Mouse (Mus musculus): Measurements from ENCODE around the gene Tas2r143. TPM values are rescaled to one million over a fixed set of nuclear protein-coding genes. Genes with fewer than 3 reads are reported as not detected.

The Tas2r143 gene
- polyA plus RNA-seq, 1 experiment: not detected

DNA sequence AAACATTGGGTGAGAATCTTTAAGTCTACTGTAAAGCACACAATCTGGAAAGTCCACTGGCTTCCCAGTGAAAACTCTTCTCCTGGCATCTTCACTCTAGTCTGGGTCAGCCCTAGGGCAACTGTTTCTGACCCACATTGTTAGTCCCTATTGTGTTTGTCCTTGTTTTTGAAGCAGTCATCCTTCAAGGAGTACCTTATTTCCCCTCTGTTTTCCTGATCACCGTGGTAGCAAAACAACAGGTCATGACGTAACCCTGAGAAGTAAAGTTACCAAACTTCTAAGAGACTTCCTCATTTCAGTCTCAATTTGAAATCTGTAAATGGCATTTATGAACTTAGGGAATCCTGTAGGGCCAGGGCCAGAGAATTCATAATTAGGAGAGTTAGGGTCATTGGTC is 21.4 kb downstream of the Tas2r143 start:
- H3K9me3 ChIP-seq (replicated peaks; ENCODE audit: control insufficient read depth, insufficient read depth, low read length, poor library complexity, severe bottlenecking): no peaks in the 10 kb centered on the region
- no peak overlapping the region for H3K4me3 ChIP-seq (ENCODE audit: low read depth, low read length)
- no peak overlapping the region for H3K9ac ChIP-seq (ENCODE audit: low read depth, poor library complexity, severe bottlenecking)
- H3K4me1 ChIP-seq (ENCODE audit: control insufficient read depth, insufficient read depth, low read length): no peaks in the 10 kb centered on the region
- no peak overlapping the region for H3K27ac ChIP-seq (ENCODE audit: insufficient read depth, low read length)
- no peaks in the 10 kb centered on the region for H3K36me3 ChIP-seq (ENCODE audit: control insufficient read depth, insufficient read depth, low read length, poor library complexity, severe bottlenecking)
- TF ChIP-seq CTCF (IDR thresholded peaks at IDR 0.05; ENCODE audit: low read depth, low read length): no peak
- TF ChIP-seq POLR2A (IDR thresholded peaks at IDR 0.05; ENCODE audit: insufficient read depth, low read length): no peak
- no peaks in the 10 kb centered on the region for H3K27me3 ChIP-seq (ENCODE audit: control insufficient read depth, insufficient read depth, low read length, poor library complexity, severe bottlenecking)

DNA sequence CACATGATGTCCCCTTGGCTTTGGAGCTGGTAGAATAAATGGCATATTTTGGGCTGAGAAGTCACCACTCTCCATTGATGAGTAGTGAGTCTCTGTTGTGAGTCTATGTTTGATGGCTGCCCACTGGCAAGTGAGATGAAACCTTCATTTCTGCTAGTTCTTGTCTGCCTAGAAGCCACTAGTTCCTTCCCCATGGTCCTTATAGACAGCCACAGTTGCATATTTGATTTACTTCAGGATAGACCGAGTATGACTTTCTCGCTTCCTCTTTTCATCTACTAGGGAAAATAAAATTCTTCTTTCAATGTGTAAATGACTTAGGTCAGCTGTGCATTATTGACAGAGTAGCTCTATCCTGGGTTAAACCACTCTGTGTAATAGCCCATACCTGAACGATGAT is 24.4 kb downstream of the Tas2r143 start:
- Histone ChIP-seq H3K36me3 (ENCODE audit: control insufficient read depth, insufficient read depth, low read length, poor library complexity, severe bottlenecking) (no peaks in the 10 kb centered on the region), H3K27ac (ENCODE audit: insufficient read depth, low read length) (no peak overlapping the region), H3K27me3 (ENCODE audit: control insufficient read depth, insufficient read depth, low read length, poor library complexity, severe bottlenecking) (no peaks in the 10 kb centered on the region), H3K4me3 (ENCODE audit: low read depth, low read length) (no peak overlapping the region), H3K4me1 (ENCODE audit: control insufficient read depth, insufficient read depth, low read length) (no peaks in the 10 kb centered on the region), H3K9me3 (replicated peaks; ENCODE audit: control insufficient read depth, insufficient read depth, low read length, poor library complexity, severe bottlenecking) (no peaks in the 10 kb centered on the region), H3K9ac (ENCODE audit: low read depth, poor library complexity, severe bottlenecking) (no peak overlapping the region)
- no peak for TF ChIP-seq POLR2A (IDR thresholded peaks at IDR 0.05; ENCODE audit: insufficient read depth, low read length)
- no peak for TF ChIP-seq CTCF (IDR thresholded peaks at IDR 0.05; ENCODE audit: low read depth, low read length)
- TF ChIP-seq EP300 (IDR thresholded peaks at IDR 0.05; ENCODE audit: insufficient read depth, low read depth, low read length): no peak

DNA sequence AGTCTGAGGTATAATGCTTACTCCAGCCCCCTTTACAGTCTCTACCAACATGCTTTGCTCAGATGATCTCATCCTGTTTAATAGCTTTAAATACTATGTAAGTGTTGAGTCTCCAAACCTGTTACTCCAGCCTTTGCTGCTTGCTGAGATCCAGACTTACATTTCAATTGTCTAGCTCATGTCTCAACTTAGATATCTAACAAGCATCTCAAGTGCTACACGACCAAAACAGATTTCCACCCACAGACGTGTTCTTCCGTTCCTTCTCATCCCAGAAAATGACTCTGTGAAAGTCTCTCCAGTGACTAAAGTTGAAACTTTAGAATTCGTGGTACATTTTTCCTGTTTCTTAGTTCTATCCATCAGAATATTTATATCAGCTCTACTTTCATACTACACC is 26.3 kb downstream of the Tas2r143 start:
- no peak for TF ChIP-seq EP300 (IDR thresholded peaks at IDR 0.05; ENCODE audit: insufficient read depth, low read depth, low read length)
- no peak for TF ChIP-seq CTCF (IDR thresholded peaks at IDR 0.05; ENCODE audit: low read depth, low read length)
- TF ChIP-seq POLR2A (IDR thresholded peaks at IDR 0.05; ENCODE audit: insufficient read depth, low read length): no peak
- Histone ChIP-seq H3K36me3 (ENCODE audit: control insufficient read depth, insufficient read depth, low read length, poor library complexity, severe bottlenecking) (no peaks in the 10 kb centered on the region), H3K27me3 (ENCODE audit: control insufficient read depth, insufficient read depth, low read length, poor library complexity, severe bottlenecking) (no peaks in the 10 kb centered on the region), H3K4me3 (ENCODE audit: low read depth, low read length) (no peak overlapping the region), H3K27ac (ENCODE audit: insufficient read depth, low read length) (no peak overlapping the region), H3K9ac (ENCODE audit: low read depth, poor library complexity, severe bottlenecking) (no peak overlapping the region), H3K9me3 (replicated peaks; ENCODE audit: control insufficient read depth, insufficient read depth, low read length, poor library complexity, severe bottlenecking) (no peaks in the 10 kb centered on the region), H3K4me1 (ENCODE audit: control insufficient read depth, insufficient read depth, low read length) (no peaks in the 10 kb centered on the region)

DNA sequence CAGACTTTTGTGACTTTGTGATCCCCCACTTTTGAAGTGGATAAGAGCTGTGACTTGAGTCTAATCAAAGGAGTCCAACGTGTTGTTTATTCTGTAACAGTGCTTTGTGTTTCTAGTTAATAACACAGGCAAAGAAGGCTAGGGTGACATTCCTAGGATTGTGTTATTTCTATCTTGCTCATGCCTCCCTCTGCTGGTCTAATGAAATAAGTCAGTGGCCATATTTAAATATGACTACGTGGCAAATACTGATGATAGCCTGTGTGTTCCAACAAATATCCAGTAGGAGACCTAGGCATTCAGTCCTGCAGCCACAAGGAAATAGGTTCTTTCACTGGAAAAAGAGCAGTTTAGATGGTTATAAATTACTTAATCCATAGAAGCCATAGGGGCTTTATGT is 33.5 kb downstream of the Tas2r143 start:
- TF ChIP-seq CTCF (IDR thresholded peaks at IDR 0.05; ENCODE audit: low read depth, low read length) (no peak), POLR2A (IDR thresholded peaks at IDR 0.05; ENCODE audit: insufficient read depth, low read length) (no peak), EP300 (IDR thresholded peaks at IDR 0.05; ENCODE audit: insufficient read depth, low read depth, low read length) (no peak)
- H3K4me3 ChIP-seq (ENCODE audit: low read depth, low read length): no peak overlapping the region
- no peaks in the 10 kb centered on the region for H3K27me3 ChIP-seq (ENCODE audit: control insufficient read depth, insufficient read depth, low read length, poor library complexity, severe bottlenecking)
- no peaks in the 10 kb centered on the region for H3K36me3 ChIP-seq (ENCODE audit: control insufficient read depth, insufficient read depth, low read length, poor library complexity, severe bottlenecking)
- no peaks in the 10 kb centered on the region for H3K9me3 ChIP-seq (replicated peaks; ENCODE audit: control insufficient read depth, insufficient read depth, low read length, poor library complexity, severe bottlenecking)
- H3K4me1 ChIP-seq (ENCODE audit: control insufficient read depth, insufficient read depth, low read length): no peaks in the 10 kb centered on the region
- no peak overlapping the region for H3K9ac ChIP-seq (ENCODE audit: low read depth, poor library complexity, severe bottlenecking)
- H3K27ac ChIP-seq (ENCODE audit: insufficient read depth, low read length): no peak overlapping the region

DNA sequence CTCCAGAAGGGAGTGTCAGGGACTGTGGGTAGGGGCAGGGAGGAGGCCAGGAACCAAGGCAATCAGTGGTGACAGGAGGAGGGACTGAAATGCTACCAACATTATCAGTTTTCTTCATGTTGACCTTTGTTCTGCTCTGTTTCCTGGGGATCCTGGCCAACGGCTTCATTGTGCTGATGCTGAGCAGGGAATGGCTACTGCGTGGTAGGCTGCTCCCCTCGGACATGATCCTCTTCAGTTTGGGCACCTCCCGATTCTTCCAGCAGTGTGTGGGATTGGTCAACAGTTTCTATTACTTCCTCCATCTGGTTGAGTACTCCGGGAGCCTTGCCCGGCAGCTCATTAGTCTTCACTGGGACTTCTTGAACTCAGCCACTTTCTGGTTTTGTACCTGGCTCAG is 34.4 kb downstream of the Tas2r143 start, which contains the start of gene Tas2r126:
Tas2r126 (plus strand) TSS at position 90 of the 400 bp plus-strand sequence.
- Histone ChIP-seq H3K4me3 (ENCODE audit: low read depth, low read length) (no peak within 1 kb of the TSS), H3K9me3 (replicated peaks; ENCODE audit: control insufficient read depth, insufficient read depth, low read length, poor library complexity, severe bottlenecking) (no peaks in the 10 kb centered on the region), H3K27me3 (ENCODE audit: control insufficient read depth, insufficient read depth, low read length, poor library complexity, severe bottlenecking) (no peaks in the 10 kb centered on the region), H3K9ac (ENCODE audit: low read depth, poor library complexity, severe bottlenecking) (no peak within 1 kb of the TSS), H3K4me1 (ENCODE audit: control insufficient read depth, insufficient read depth, low read length) (no peaks in the 10 kb centered on the region), H3K27ac (ENCODE audit: insufficient read depth, low read length) (no peak within 1 kb of the TSS), H3K36me3 (ENCODE audit: control insufficient read depth, insufficient read depth, low read length, poor library complexity, severe bottlenecking) (no peaks in the 10 kb centered on the region)
- TF ChIP-seq CTCF (IDR thresholded peaks at IDR 0.05; ENCODE audit: low read depth, low read length) (no peak), POLR2A (IDR thresholded peaks at IDR 0.05; ENCODE audit: insufficient read depth, low read length) (no peak), EP300 (IDR thresholded peaks at IDR 0.05; ENCODE audit: insufficient read depth, low read depth, low read length) (no peak)

DNA sequence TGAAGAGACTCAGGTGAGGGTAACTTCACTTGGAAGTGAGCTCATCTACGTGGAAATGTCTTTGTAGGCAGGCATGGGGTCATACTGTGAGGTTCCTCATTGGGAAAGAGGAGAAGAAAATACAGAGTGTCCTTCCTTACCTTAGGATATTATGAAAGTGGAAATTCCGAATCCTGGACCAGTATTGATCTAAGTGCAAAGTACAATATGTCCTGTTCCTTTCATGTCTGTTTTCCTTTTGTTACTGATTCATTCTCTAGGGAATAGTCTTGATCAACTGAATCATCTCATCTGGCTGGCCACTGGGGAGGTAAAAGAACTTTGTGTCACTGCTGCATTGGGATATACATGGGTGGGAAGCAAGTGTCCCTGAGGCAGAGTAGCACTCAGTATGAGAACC is 35.5 kb downstream of the Tas2r143 start:
- no peak overlapping the region for H3K9ac ChIP-seq (ENCODE audit: low read depth, poor library complexity, severe bottlenecking)
- TF ChIP-seq EP300 (IDR thresholded peaks at IDR 0.05; ENCODE audit: insufficient read depth, low read depth, low read length) (no peak), POLR2A (IDR thresholded peaks at IDR 0.05; ENCODE audit: insufficient read depth, low read length) (no peak), CTCF (IDR thresholded peaks at IDR 0.05; ENCODE audit: low read depth, low read length) (no peak)
- H3K9me3 ChIP-seq (replicated peaks; ENCODE audit: control insufficient read depth, insufficient read depth, low read length, poor library complexity, severe bottlenecking): no peaks in the 10 kb centered on the region
- no peak overlapping the region for H3K4me3 ChIP-seq (ENCODE audit: low read depth, low read length)
- H3K36me3 ChIP-seq (ENCODE audit: control insufficient read depth, insufficient read depth, low read length, poor library complexity, severe bottlenecking): no peaks in the 10 kb centered on the region
- no peak overlapping the region for H3K27ac ChIP-seq (ENCODE audit: insufficient read depth, low read length)
- no peaks in the 10 kb centered on the region for H3K27me3 ChIP-seq (ENCODE audit: control insufficient read depth, insufficient read depth, low read length, poor library complexity, severe bottlenecking)
- H3K4me1 ChIP-seq (ENCODE audit: control insufficient read depth, insufficient read depth, low read length): no peaks in the 10 kb centered on the region

Measured in ES-Bruce4 (cell line).